Mouse (Mus musculus) cortical plate, adult 2 months (tissue): ENCODE measurements around the gene Celsr3.

Experiments used
- CTCF ChIP-seq: fragments of 200-500 bp; IDR thresholded peaks from 2 replicates; pipeline ENCODE4 v1.5.1; 2011; ENCODE audit warnings: mild to moderate bottlenecking, control low read depth, low read length; ENCODE audit not compliant: insufficient read depth; ENCODE audit errors: extremely low read depth
- POLR2A ChIP-seq: fragments of 200-500 bp; IDR thresholded peaks from 2 replicates; pipeline ENCODE4 v1.6.1; 2011; ENCODE audit warnings: mild to moderate bottlenecking, low read length, control low read depth; ENCODE audit not compliant: insufficient read depth; ENCODE audit errors: extremely low read depth

DNA sequence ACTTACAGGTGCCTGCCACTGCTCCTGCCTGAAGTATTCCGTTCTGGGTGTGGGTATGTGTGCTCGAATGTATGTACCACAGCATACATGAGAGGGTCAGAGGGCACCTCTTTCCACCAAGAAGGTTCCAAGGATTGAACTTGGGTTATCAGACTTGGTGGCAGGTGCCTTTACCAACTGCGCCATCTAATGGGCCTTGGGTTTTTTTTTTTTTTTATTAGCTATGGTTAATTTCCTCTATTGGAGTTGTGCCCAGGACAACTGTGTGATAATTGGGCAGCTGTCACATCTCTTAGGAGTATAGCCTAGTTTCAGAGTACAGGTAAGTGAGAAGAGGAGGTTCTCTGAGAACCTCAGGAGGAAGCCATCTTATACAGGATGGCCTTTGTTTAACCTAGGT, 26.6 kb upstream of the Celsr3 start:
- TF ChIP-seq POLR2A, result no peak
- TF ChIP-seq CTCF, result no peak
